Mouse (Mus musculus): ENCODE data around the gene Pomgnt1. TPM values are rescaled to one million over a fixed set of nuclear protein-coding genes. Genes with fewer than 3 reads are reported as not detected.

Pomgnt1 gene
- polyA plus RNA-seq, 1 experiment from 2014 or later, result 18.1 TPM

GRCm38 (mm10) chr4:116143891-116144717 is 20.5 kb downstream of the Pomgnt1 start:
- Histone ChIP-seq H3K4me3 (ENCODE audit: low read depth, low read length) (peak overlapping the region; percentile 72), H3K9ac (ENCODE audit: low read depth, low read length) (peak overlapping the region; percentile 64), H3K4me2 (replicated peaks; ENCODE audit: low read depth) (peak overlapping the region; percentile 98), H3K27me3 (replicated peaks; ENCODE audit: control insufficient read depth, insufficient read depth, low read length) (no peaks in the 10 kb centered on the region), H3K36me3 (ENCODE audit: control insufficient read depth, insufficient read depth) (no peaks in the 10 kb centered on the region), H3K9me3 (ENCODE audit: control insufficient read depth) (no peaks in the 10 kb centered on the region), H3K27ac (ENCODE audit: low read depth, low read length) (no peak overlapping the region), H3K4me1 (replicated peaks; ENCODE audit: control insufficient read depth, insufficient read depth, low read length) (peaks cover 4% of the 10 kb centered on the region; the same call in 1 of the 2 replicates)
- TF ChIP-seq CTCF (IDR thresholded peaks at IDR 0.05; ENCODE audit: low read depth), result no peak
- ATAC-seq, result peak; percentile 38; the same call in 1 of the 2 replicates
- WGBS, result 2% methylated on average over 47 of the region's 47 CpGs

GRCm38 (mm10) chr4:116149812-116150155 is 26.1 kb downstream of the Pomgnt1 start:
- H3K27ac ChIP-seq (ENCODE audit: low read depth, low read length), result peak overlapping the region; percentile 37; the same call in 1 of the 2 replicates
- no peaks in the 10 kb centered on the region for H3K27me3 ChIP-seq (replicated peaks; ENCODE audit: control insufficient read depth, insufficient read depth, low read length)
- peaks cover 28% of the 10 kb centered on the region for H3K36me3 ChIP-seq (ENCODE audit: control insufficient read depth, insufficient read depth)
- H3K4me3 ChIP-seq (ENCODE audit: low read depth, low read length), result peak overlapping the region; percentile 55
- H3K4me1 ChIP-seq (replicated peaks; ENCODE audit: control insufficient read depth, insufficient read depth, low read length), result no peaks in the 10 kb centered on the region
- WGBS, result 25% methylated on average over 6 of the region's 6 CpGs
- H3K4me2 ChIP-seq (replicated peaks; ENCODE audit: low read depth), result peak overlapping the region; percentile 76
- H3K9me3 ChIP-seq (ENCODE audit: control insufficient read depth), result no peaks in the 10 kb centered on the region
- H3K9ac ChIP-seq (ENCODE audit: low read depth, low read length), result peak overlapping the region; percentile 78
- ATAC-seq, result no peak
- no peak for TF ChIP-seq CTCF (IDR thresholded peaks at IDR 0.05; ENCODE audit: low read depth)

- under 1% methylated on average over 61 of the region's 73 CpGs for WGBS
- ATAC-seq, result peak; percentile 88
Measured at GRCm38 (mm10) chr4:116150156-116150861, 26.7 kb downstream of the Pomgnt1 start.

GRCm38 (mm10) chr4:116150862-116151221 is 27.2 kb downstream of the Pomgnt1 start:
- WGBS, result 14% methylated on average over 4 of the region's 4 CpGs
- TF ChIP-seq CTCF (IDR thresholded peaks at IDR 0.05; ENCODE audit: low read depth), result no peak
- peak overlapping the region; percentile 78 for H3K9ac ChIP-seq (ENCODE audit: low read depth, low read length)

More at GRCm38 (mm10) chr4:116150156-116150861, 26.7 kb downstream of the Pomgnt1 start:
- no peaks in the 10 kb centered on the region for H3K27me3 ChIP-seq (replicated peaks; ENCODE audit: control insufficient read depth, insufficient read depth, low read length)
- H3K9me3 ChIP-seq (ENCODE audit: control insufficient read depth), result no peaks in the 10 kb centered on the region
- H3K4me3 ChIP-seq (ENCODE audit: low read depth, low read length), result peak overlapping the region; percentile 55
- H3K27ac ChIP-seq (ENCODE audit: low read depth, low read length), result peak overlapping the region; percentile 37; the same call in 1 of the 2 replicates
- TF ChIP-seq CTCF (IDR thresholded peaks at IDR 0.05; ENCODE audit: low read depth), result no peak
- H3K4me2 ChIP-seq (replicated peaks; ENCODE audit: low read depth), result peak overlapping the region; percentile 76
- no peaks in the 10 kb centered on the region for H3K4me1 ChIP-seq (replicated peaks; ENCODE audit: control insufficient read depth, insufficient read depth, low read length)
- H3K36me3 ChIP-seq (ENCODE audit: control insufficient read depth, insufficient read depth), result peaks cover 33% of the 10 kb centered on the region
- H3K9ac ChIP-seq (ENCODE audit: low read depth, low read length), result peak overlapping the region; percentile 78

GRCm38 (mm10) chr4:116151238-116151637 is 27.6 kb downstream of the Pomgnt1 start, which contains the start of gene Lurap1:
Lurap1 (minus strand) TSS chr4:116151338.
- peaks cover 42% of the 10 kb centered on the region for H3K36me3 ChIP-seq (ENCODE audit: control insufficient read depth, insufficient read depth)
- no peaks in the 10 kb centered on the region for H3K4me1 ChIP-seq (replicated peaks; ENCODE audit: control insufficient read depth, insufficient read depth, low read length)
- H3K4me2 ChIP-seq (replicated peaks; ENCODE audit: low read depth), result peak within 1 kb of the TSS; percentile 76
- no peak for TF ChIP-seq CTCF (IDR thresholded peaks at IDR 0.05; ENCODE audit: low read depth)
- ATAC-seq, result no peak
- H3K9me3 ChIP-seq (ENCODE audit: control insufficient read depth), result no peaks in the 10 kb centered on the region
- H3K27me3 ChIP-seq (replicated peaks; ENCODE audit: control insufficient read depth, insufficient read depth, low read length), result no peaks in the 10 kb centered on the region
- 64% methylated on average over 6 of the region's 6 CpGs for WGBS
- H3K4me3 ChIP-seq (ENCODE audit: low read depth, low read length), result peak within 1 kb of the TSS; percentile 55
- H3K27ac ChIP-seq (ENCODE audit: low read depth, low read length), result peak within 1 kb of the TSS; percentile 37; the same call in 1 of the 2 replicates
- peak within 1 kb of the TSS; percentile 78 for H3K9ac ChIP-seq (ENCODE audit: low read depth, low read length)

More at GRCm38 (mm10) chr4:116150862-116151221, 27.2 kb downstream of the Pomgnt1 start:
- peak overlapping the region; percentile 29; the same call in 1 of the 2 replicates for H3K27ac ChIP-seq (ENCODE audit: low read depth, low read length)
- peak; percentile 9; the same call in 1 of the 2 replicates for ATAC-seq
- H3K4me3 ChIP-seq (ENCODE audit: low read depth, low read length), result peak overlapping the region; percentile 55
- H3K9me3 ChIP-seq (ENCODE audit: control insufficient read depth), result no peaks in the 10 kb centered on the region
- H3K4me1 ChIP-seq (replicated peaks; ENCODE audit: control insufficient read depth, insufficient read depth, low read length), result no peaks in the 10 kb centered on the region
- H3K36me3 ChIP-seq (ENCODE audit: control insufficient read depth, insufficient read depth), result peaks cover 38% of the 10 kb centered on the region
- no peaks in the 10 kb centered on the region for H3K27me3 ChIP-seq (replicated peaks; ENCODE audit: control insufficient read depth, insufficient read depth, low read length)
- peak overlapping the region; percentile 76 for H3K4me2 ChIP-seq (replicated peaks; ENCODE audit: low read depth)

GRCm38 (mm10) chr4:116152702-116153101 is 29.1 kb downstream of the Pomgnt1 start:
- no peak overlapping the region for H3K9ac ChIP-seq (ENCODE audit: low read depth, low read length)
- no peaks in the 10 kb centered on the region for H3K4me1 ChIP-seq (replicated peaks; ENCODE audit: control insufficient read depth, insufficient read depth, low read length)
- no peak overlapping the region for H3K4me3 ChIP-seq (ENCODE audit: low read depth, low read length)
- H3K36me3 ChIP-seq (ENCODE audit: control insufficient read depth, insufficient read depth), result peaks cover 49% of the 10 kb centered on the region
- no peak for TF ChIP-seq CTCF (IDR thresholded peaks at IDR 0.05; ENCODE audit: low read depth)
- no peak overlapping the region for H3K4me2 ChIP-seq (replicated peaks; ENCODE audit: low read depth)
- no peak for ATAC-seq
- H3K9me3 ChIP-seq (ENCODE audit: control insufficient read depth), result no peaks in the 10 kb centered on the region
- WGBS, result 94% methylated on average over 15 of the region's 15 CpGs
- H3K27me3 ChIP-seq (replicated peaks; ENCODE audit: control insufficient read depth, insufficient read depth, low read length), result no peaks in the 10 kb centered on the region
- 0 out of 2 replicates have a peak overlapping the region, but pooled peaks have one; percentile 4 for H3K27ac ChIP-seq (ENCODE audit: low read depth, low read length)
